Mouse (Mus musculus) megakaryocyte-erythroid progenitor cell, adult 5 weeks (primary cell): ENCODE data around the gene Naxd. TPM values are rescaled to one million over a fixed set of nuclear protein-coding genes. Genes with fewer than 3 reads are reported as not detected.

Experiments used
- polyA plus RNA-seq: library from polyadenylated mRNA; stranded (reverse); fragments of >175 nt; gene quantifications from 2 replicates; pipeline ENCODE4 v1.2.3, GENCODE M21; 2012

Gene Naxd
- 47.5 and 56.8 TPM in 2 replicates for polyA plus RNA-seq

GRCm38 (mm10) chr8:11497017-11497990 is at the start of gene Naxd:
TSS of gene Naxd (plus strand) at chr8:11497506.

GRCm38 (mm10) chr8:11477811-11478761 is 19.2 kb upstream of the Naxd start, which contains the start of gene Rab20:
TSS of gene Rab20 (minus strand) at chr8:11478710.

GRCm38 (mm10) chr8:11550281-11550948 is 53.1 kb downstream of the Naxd start, which contains the start of gene Cars2:
TSS of gene Cars2 (minus strand) at chr8:11550783.

GRCm38 (mm10) chr8:11554799-11555719 is 57.8 kb downstream of the Naxd start, which contains the start of gene Ing1:
TSS of gene Ing1 (plus strand) at chr8:11555571.

Other genes starting within 250 kb of the Naxd start
- 2.6 and 3.5 TPM in 2 replicates for gene Col4a2, start 184.7 kb upstream of the Naxd start, polyA plus RNA-seq
- 3.2 and 4.6 TPM in 2 replicates for gene Col4a1, start 184.7 kb upstream of the Naxd start, polyA plus RNA-seq
- 4.8 and 6.0 TPM in 2 replicates for gene Rab20, start 18.8 kb upstream of the Naxd start, polyA plus RNA-seq
- 36.0 and 37.7 TPM in 2 replicates for gene Cars2, start 53.3 kb downstream of the Naxd start, polyA plus RNA-seq
- gene Ing1, start 58.1 kb downstream of the Naxd start, polyA plus RNA-seq, result 66.6 and 94.6 TPM in 2 replicates
- 74.3 and 83.6 TPM in 2 replicates for gene Ankrd10, start 138.3 kb downstream of the Naxd start, polyA plus RNA-seq
- not detected in 2 replicates for gene 1700016D06Rik, start 203.6 kb downstream of the Naxd start, polyA plus RNA-seq
- 19.3 and 20.1 TPM in 2 replicates for gene Arhgef7, start 230.2 kb downstream of the Naxd start, polyA plus RNA-seq